Mouse (Mus musculus) liver, postnatal 0 days (tissue): Measurements from ENCODE around the gene Sys1. TPM values are rescaled to one million over a fixed set of nuclear protein-coding genes. Genes with fewer than 3 reads are reported as not detected.

ENCODE experiments used
- ATAC-seq: fragments of 200-750 bp; cut with Nextera tagmentation; 2 replicates; pipeline ENCODE4 v1.8.0; 2017; ENCODE audit warnings: mild to moderate bottlenecking, moderate library complexity
- DNase-seq: peaks from one replicate; pipeline ENCODE4 v3.0.0-alpha.2; 2016
- H3K27ac ChIP-seq: fragments of 300-500 bp; sonication (generic); 2 replicates; pipeline ENCODE4 v1.5.1; 2014; ENCODE audit warnings: antibody characterized with exemption, moderate library complexity, mild to moderate bottlenecking, low read depth
- H3K27me3 ChIP-seq: fragments of 300-500 bp; sonication (generic); 2 replicates; pipeline ENCODE4 v1.6.1; 2014; ENCODE audit warnings: low read length, control low read depth, mixed read lengths; ENCODE audit not compliant: insufficient read depth
- H3K36me3 ChIP-seq: fragments of 300-500 bp; sonication (generic); replicated peaks from 2 replicates; pipeline ENCODE4 v1.6.1; 2014; ENCODE audit warnings: mild to moderate bottlenecking, control low read depth, low read length, moderate library complexity, mixed read lengths; ENCODE audit not compliant: insufficient read depth
- H3K4me1 ChIP-seq: fragments of 300-500 bp; sonication (generic); 2 replicates; pipeline ENCODE4 v1.6.1; 2014; ENCODE audit warnings: antibody characterized with exemption, mild to moderate bottlenecking, control low read depth; ENCODE audit not compliant: insufficient read depth
- H3K4me2 ChIP-seq: fragments of 300-500 bp; sonication (generic); 2 replicates; pipeline ENCODE4 v1.6.1; 2014; ENCODE audit warnings: low read depth, mild to moderate bottlenecking, low read length, moderate library complexity, mixed read lengths
- H3K4me3 ChIP-seq: fragments of 300-500 bp; sonication (generic); 2 replicates; pipeline ENCODE4 v1.5.1; 2014; ENCODE audit warnings: low read depth, low read length
- H3K9ac ChIP-seq: fragments of 300-500 bp; sonication (generic); replicated peaks from 2 replicates; pipeline ENCODE4 v1.6.1; 2014; ENCODE audit warnings: mild to moderate bottlenecking, moderate library complexity
- H3K9me3 ChIP-seq: fragments of 300-500 bp; sonication (generic); 2 replicates; pipeline ENCODE4 v1.6.1; 2016; ENCODE audit warnings: mild to moderate bottlenecking, control low read depth, low read length, mixed read lengths
- CTCF ChIP-seq: sonication (generic); IDR thresholded peaks from 2 replicates; pipeline ENCODE4 v1.5.1; 2016; ENCODE audit warnings: antibody characterized with exemption, low read depth
- EP300 ChIP-seq: IDR thresholded peaks from 2 replicates; pipeline ENCODE4 v1.6.1; 2016; ENCODE audit warnings: antibody characterized with exemption, low read depth, mild to moderate bottlenecking
- WGBS: fragments of 180-500 bp; shearing (Covaris S2); extraction: QIAGEN DNeasy Blood & Tissue Kit; methylation state at CpG from one replicate; pipeline ENCODE4 v1.1.7; 2014; ENCODE audit not compliant: insufficient replicate concordance; 5-methylcytosine and 5-hydroxymethylcytosine counted together
- polyA plus RNA-seq: library from polyadenylated mRNA; unstranded; fragments of >200 nt; fragmentation: Nextera tagmentation; extraction: Ambion mirVana; gene quantifications from 2 replicates; pipeline ENCODE4 v1.2.1, GENCODE M21; 2015

The Sys1 gene
- polyA plus RNA-seq, 1 experiment from 2014 or later = 43.5 TPM

DNA sequence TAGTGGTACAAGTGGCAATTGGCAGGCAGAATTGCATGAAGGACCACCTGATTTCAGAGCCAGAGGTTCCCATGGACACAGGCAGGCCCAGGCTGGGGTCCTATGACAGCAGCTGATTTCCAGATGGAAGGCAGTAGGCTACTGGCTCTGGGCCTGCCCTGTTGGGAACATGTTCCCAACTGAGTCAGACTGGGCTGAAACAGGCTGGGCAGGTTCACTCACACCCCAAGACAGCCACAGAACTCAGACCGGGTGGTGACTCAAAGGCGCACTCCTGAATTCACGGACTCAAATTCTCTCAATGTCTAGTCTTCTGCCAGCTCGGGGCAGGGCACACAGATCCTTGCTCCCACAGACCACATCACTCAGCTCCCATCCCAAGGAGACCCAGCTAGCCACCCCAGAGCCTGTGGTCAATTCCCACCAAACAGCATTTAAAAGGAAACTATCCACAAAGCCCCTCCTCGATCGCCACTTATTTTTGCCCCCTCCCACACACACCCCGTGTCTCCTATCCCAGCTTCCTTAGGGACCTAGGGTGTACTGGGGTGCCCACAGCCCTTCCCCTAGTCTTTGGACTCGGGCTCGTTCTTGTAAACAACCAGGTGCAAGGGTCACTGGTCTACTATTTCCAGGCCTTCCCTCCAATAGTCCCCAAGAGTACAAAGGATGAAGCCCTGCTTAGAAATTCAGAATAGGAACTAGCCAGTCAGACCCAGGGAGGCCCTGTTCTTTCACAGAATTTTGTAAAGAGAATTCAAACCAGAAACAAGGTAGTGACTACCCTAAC lies 24.9 kb upstream of the Sys1 start:
- H3K4me2 ChIP-seq = peak overlapping the region; percentile 63
- WGBS = 53% methylated on average over 9 of the region's 9 CpGs
- TF ChIP-seq CTCF (no peak), EP300 (no peak)
- no peaks in the 10 kb centered on the region for H3K27me3 ChIP-seq
- no peaks in the 10 kb centered on the region for H3K9me3 ChIP-seq
- peak overlapping the region; percentile 70 for H3K27ac ChIP-seq
- peaks cover 28% of the 10 kb centered on the region for H3K4me1 ChIP-seq
- H3K4me3 ChIP-seq = 0 out of 2 replicates have a peak overlapping the region, but pooled peaks have one; percentile 23
- peaks cover 34% of the 10 kb centered on the region for H3K36me3 ChIP-seq
- H3K9ac ChIP-seq = peak overlapping the region; percentile 48
- DNase-seq (no peak), ATAC-seq (peak; percentile 34)

- ATAC-seq (peak; percentile 6; the same call in 1 of the 2 replicates), DNase-seq (no peak)
- Histone ChIP-seq H3K9me3 (no peaks in the 10 kb centered on the region), H3K36me3 (peaks cover 27% of the 10 kb centered on the region), H3K4me3 (peak overlapping the region; percentile 23; the same call in 1 of the 2 replicates), H3K4me2 (peak overlapping the region; percentile 63), H3K4me1 (peaks cover 28% of the 10 kb centered on the region), H3K9ac (peak overlapping the region; percentile 48), H3K27ac (peak overlapping the region; percentile 70), H3K27me3 (no peaks in the 10 kb centered on the region)
- WGBS = 26% methylated on average over 22 of the region's 22 CpGs
- TF ChIP-seq EP300 (no peak), CTCF (no peak)
These were observed 24.1 kb upstream of the Sys1 start for GRCm38 (mm10) chr2:164432541-164433191.

DNA sequence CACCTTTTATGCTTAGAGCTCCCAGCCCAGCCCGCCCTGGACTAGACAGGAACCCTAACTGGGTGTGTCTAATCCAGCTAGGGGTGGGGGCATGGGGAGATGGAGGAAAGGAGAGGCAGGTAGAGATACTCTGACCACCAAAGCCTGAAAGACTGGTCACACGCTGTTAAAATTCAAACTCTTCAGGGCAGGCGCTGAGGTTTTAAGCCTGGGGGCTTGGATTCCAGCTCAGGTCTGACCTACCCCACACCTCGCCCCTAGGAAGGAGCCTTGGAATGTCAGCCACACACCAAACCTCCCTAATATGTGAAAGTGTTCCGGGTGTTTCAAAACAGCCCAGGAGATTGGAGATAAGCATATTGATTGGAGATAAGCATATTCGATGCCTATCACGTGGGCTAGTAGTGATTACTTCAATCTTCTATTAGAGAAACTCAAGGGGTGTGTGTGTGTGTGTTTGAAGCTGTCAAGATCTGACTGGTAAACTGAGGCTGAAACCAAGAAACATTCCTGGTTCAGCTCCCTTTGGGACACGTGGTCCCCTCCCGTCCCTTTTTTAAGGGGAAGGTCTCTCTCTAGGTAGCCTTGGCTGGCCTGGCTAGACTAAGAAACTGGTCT lies 23.4 kb upstream of the Sys1 start:
- ATAC-seq (peak; percentile 4; the same call in 1 of the 2 replicates), DNase-seq (no peak)
- WGBS = 46% methylated on average over 9 of the region's 9 CpGs
- Histone ChIP-seq H3K36me3 (peaks cover 20% of the 10 kb centered on the region), H3K9ac (peak overlapping the region; percentile 48; the same call in 1 of the 2 replicates), H3K4me1 (peaks cover 28% of the 10 kb centered on the region), H3K4me2 (peak overlapping the region; percentile 63), H3K27me3 (no peaks in the 10 kb centered on the region), H3K27ac (peak overlapping the region; percentile 70), H3K4me3 (peak overlapping the region; percentile 23; the same call in 1 of the 2 replicates), H3K9me3 (no peaks in the 10 kb centered on the region)
- TF ChIP-seq EP300 (no peak), CTCF (no peak)

DNA sequence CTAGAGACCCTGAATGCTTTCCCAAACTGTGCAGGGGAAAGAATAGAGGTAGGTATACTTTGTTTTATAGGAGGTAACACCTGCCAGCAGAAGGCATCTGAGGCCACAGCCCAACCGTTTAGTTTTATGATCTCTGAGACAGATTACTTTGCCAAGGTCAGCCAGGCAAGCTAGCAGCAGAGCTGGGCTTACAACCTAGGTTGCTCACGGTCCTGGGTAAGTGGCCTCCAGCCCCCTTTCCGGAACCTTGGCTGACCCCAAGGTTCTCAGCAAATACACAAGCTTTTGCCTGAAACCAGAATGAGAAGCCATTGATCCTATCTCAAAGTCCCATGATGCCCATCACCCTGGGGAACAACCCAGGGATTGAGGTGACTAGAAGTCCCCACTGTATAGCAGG lies 22.1 kb upstream of the Sys1 start:
- H3K4me1 ChIP-seq = peaks cover 36% of the 10 kb centered on the region
- H3K4me2 ChIP-seq = peak overlapping the region; percentile 63
- ATAC-seq (no peak), DNase-seq (no peak)
- H3K4me3 ChIP-seq = 0 out of 2 replicates have a peak overlapping the region, but pooled peaks have one; percentile 4
- H3K27me3 ChIP-seq = no peaks in the 10 kb centered on the region
- H3K9ac ChIP-seq = no peak overlapping the region
- H3K36me3 ChIP-seq = peaks cover 8% of the 10 kb centered on the region
- no peaks in the 10 kb centered on the region for H3K9me3 ChIP-seq
- 45% methylated on average over 3 of the region's 3 CpGs for WGBS
- H3K27ac ChIP-seq = peak overlapping the region; percentile 50
- TF ChIP-seq CTCF = no peak
- TF ChIP-seq EP300 = no peak

DNA sequence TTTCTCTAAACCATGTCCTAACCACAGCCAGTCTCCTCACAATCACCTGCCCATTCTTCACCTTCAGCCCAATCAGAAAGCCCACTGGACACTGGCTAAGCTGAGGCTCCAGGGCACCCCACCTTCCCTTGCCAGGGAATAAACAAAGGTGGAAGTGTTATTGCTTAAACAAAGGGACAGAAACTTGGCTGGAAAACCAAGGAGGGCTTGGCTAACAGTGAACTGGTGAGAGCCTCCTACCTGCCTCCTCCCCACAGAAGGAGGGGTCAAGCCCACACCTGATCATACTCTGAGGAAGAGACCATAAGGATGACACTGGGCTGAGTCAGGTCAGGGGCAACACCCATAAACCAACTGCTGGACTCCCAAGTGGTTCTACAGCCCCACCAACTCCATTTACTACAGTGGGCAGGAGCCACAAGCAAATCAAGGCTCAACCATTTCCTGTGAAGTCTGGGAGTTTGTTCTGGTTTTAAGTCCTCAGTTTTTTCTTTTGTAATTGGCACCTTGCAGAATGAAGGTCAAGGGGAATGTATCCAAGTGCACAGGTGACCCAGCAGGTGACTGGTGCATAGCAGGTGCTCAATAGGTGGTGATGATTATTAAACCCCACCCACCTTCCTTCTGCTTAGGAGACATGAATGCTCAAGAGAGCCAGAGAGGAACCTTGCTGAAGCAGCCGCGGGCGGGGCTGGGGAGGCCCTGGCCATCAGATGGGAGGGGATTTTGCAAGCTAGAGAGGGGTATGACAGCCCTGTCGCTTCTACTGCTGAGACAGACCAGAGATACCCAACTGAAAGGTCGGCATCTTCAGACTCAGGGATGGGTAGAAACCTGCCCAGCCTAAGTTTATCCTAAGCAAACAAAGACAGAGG lies 21.3 kb upstream of the Sys1 start:
- H3K27ac ChIP-seq = peak overlapping the region; percentile 50
- peaks cover 36% of the 10 kb centered on the region for H3K4me1 ChIP-seq
- 24% methylated on average over 5 of the region's 5 CpGs for WGBS
- no peak for DNase-seq
- no peaks in the 10 kb centered on the region for H3K27me3 ChIP-seq
- H3K36me3 ChIP-seq = peaks cover 5% of the 10 kb centered on the region
- H3K4me2 ChIP-seq = peak overlapping the region; percentile 63
- no peak for ATAC-seq
- 0 out of 2 replicates have a peak overlapping the region, but pooled peaks have one; percentile 4 for H3K4me3 ChIP-seq
- no peak for TF ChIP-seq CTCF
- no peak for TF ChIP-seq EP300
- H3K9ac ChIP-seq = peak overlapping the region; percentile 46
- no peaks in the 10 kb centered on the region for H3K9me3 ChIP-seq
